Mouse (Mus musculus): ENCODE measurements around the gene Nudt16.

GRCm38 (mm10) chr9:105131253-105132001 is at the start of gene Nudt16:
- no peak for TF ChIP-seq EP300 (IDR thresholded peaks at IDR 0.05)
- TF ChIP-seq CTCF (IDR thresholded peaks at IDR 0.05): no peak

Data from lung, postnatal 0 days (tissue).